Mouse (Mus musculus): Measurements from ENCODE around the gene Ppfia2.

DNA sequence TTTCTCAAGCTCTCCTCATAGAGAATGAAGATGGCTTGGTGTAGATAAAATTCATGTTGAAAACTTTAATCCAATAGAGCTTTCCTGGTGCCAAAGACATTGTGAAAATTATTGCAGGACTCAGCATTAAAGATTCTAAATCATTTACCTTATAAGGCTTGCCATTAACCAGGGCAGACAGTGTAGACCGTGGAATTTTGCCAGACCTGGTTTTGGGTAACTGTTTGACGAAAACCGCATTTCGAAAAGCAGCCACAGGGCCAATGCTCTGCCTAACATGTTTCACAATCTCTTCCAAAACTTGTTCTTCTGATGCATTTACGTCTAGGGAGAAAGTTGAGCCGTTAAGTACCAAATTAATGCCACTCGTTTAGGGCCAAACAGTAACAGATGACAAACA lies 466.9 kb downstream of the Ppfia2 start:
- TF ChIP-seq POLR2A (IDR thresholded peaks at IDR 0.05; ENCODE audit: control insufficient read depth, low read depth, low read length) (no peak), CTCF (IDR thresholded peaks at IDR 0.05; ENCODE audit: control insufficient read depth, insufficient read depth, insufficient replicate concordance, low read depth, low read length) (no peak)

All from testis, adult 2 months (tissue).